Mouse (Mus musculus) limb, embryonic 10.5 days (tissue): ENCODE data around the gene Olfr1019. TPM values are rescaled to one million over a fixed set of nuclear protein-coding genes. Genes with fewer than 3 reads are reported as not detected.

Experiments
- DNase-seq: peaks from one replicate; pipeline ENCODE4 v3.0.0-alpha.2; 2017; ENCODE audit warnings: low spot score
- H3K27ac ChIP-seq: fragments of 300-500 bp; sonication (generic); 2 replicates; pipeline ENCODE4 v1.5.1; 2016; ENCODE audit warnings: mild to moderate bottlenecking
- H3K27me3 ChIP-seq: fragments of 300-500 bp; sonication (generic); 2 replicates; pipeline ENCODE4 v1.6.1; 2016; ENCODE audit warnings: low read depth, mild to moderate bottlenecking; ENCODE audit not compliant: poor library complexity, severe bottlenecking
- H3K36me3 ChIP-seq: fragments of 300-500 bp; sonication (generic); 2 replicates; pipeline ENCODE4 v1.6.1; 2016; ENCODE audit warnings: mild to moderate bottlenecking, moderate library complexity
- H3K4me1 ChIP-seq: fragments of 300-500 bp; sonication (generic); 2 replicates; pipeline ENCODE4 v1.6.1; 2016
- H3K4me3 ChIP-seq: fragments of 300-500 bp; sonication (generic); 2 replicates; pipeline ENCODE4 v1.5.1; 2016; ENCODE audit warnings: mild to moderate bottlenecking, moderate library complexity
- H3K9me3 ChIP-seq: fragments of 300-500 bp; sonication (generic); replicated peaks from 2 replicates; pipeline ENCODE4 v1.6.1; 2016; ENCODE audit warnings: mild to moderate bottlenecking
- WGBS: fragments of 180-500 bp; shearing (Covaris S2); methylation state at CpG from one replicate; pipeline ENCODE4 v1.1.7; 2016; 5-methylcytosine and 5-hydroxymethylcytosine counted together
- polyA plus RNA-seq: library from polyadenylated mRNA; unstranded; fragments of >200 nt; fragmentation: Nextera tagmentation; extraction: Ambion mirVana; gene quantifications from 2 replicates; pipeline ENCODE4 v1.2.1, GENCODE M21; 2016

The Olfr1019 gene
- not detected in 2 replicates for polyA plus RNA-seq

- H3K4me1 ChIP-seq, result no peaks in the 10 kb centered on the region
- no peak for DNase-seq
- H3K27ac ChIP-seq, result no peak within 1 kb of the TSS
- no peaks in the 10 kb centered on the region for H3K36me3 ChIP-seq
- H3K27me3 ChIP-seq, result no peaks in the 10 kb centered on the region
- no peak within 1 kb of the TSS for H3K4me3 ChIP-seq
- H3K9me3 ChIP-seq, result no peaks in the 10 kb centered on the region
Observed at GRCm38 (mm10) chr2:85845383-85845782, at the start of gene Olfr1019. Gene Olfr1019, minus strand, starts transcription at chr2:85845483.

DNA sequence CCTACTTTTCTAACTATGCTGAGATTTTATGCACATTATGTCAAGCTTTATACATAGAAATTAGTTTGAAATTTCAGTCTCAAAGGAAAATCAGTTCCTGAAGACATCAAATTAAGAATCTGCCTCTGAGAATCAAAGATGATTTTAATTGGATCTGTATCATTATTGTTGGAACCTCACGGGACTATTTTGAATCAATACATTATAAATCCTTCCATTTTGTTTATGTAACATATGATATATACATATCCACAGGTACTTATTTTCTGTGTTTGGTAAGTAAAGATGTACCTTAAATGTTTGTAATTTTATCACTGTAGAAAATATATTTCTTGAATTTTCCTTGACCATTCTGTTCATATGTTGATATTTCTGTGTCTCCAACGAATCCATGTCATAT lies 40.1 kb upstream of the Olfr1019 start, which contains the start of gene Olfr1023:
Gene Olfr1023, plus strand, starts transcription at position 301 of the 400 bp plus-strand sequence.
- no peak for DNase-seq
- Histone ChIP-seq H3K36me3 (no peaks in the 10 kb centered on the region), H3K4me1 (no peaks in the 10 kb centered on the region), H3K9me3 (no peaks in the 10 kb centered on the region), H3K27ac (no peak within 1 kb of the TSS), H3K4me3 (no peak within 1 kb of the TSS), H3K27me3 (no peaks in the 10 kb centered on the region)
- WGBS, result 85% methylated on average over 2 of the region's 2 CpGs

- Histone ChIP-seq H3K27ac (no peak within 1 kb of the TSS), H3K36me3 (no peaks in the 10 kb centered on the region), H3K9me3 (no peaks in the 10 kb centered on the region), H3K4me3 (no peak within 1 kb of the TSS), H3K4me1 (no peaks in the 10 kb centered on the region), H3K27me3 (no peaks in the 10 kb centered on the region)
- DNase-seq, result no peak
- 66% methylated on average over 2 of the region's 2 CpGs for WGBS
Observed at GRCm38 (mm10) chr2:85868294-85868693, 23.0 kb upstream of the Olfr1019 start, which contains the start of gene Olfr1022. Gene Olfr1022, plus strand, starts transcription at chr2:85868594.

DNA sequence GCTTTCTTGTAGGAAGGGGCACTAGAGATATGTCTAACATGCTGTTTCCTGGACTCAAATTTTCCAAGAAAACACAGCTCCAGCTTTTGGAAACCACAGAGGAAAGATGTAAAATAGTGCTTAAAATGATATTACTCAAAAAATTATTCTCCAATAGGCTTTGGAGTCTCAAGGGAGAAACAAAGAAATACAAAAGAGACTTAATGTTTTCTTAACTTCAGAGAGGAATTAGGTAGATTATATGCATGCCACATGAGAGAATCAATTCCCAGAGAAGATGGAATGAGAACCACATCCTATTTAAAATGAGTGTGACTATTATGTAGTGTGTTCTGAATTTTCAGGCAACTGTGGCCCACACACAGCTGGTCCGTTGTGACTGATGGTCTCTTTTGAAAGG lies 1.4 kb upstream of the Olfr1019 start, which contains the start of gene Olfr1020:
Gene Olfr1020, plus strand, starts transcription at position 301 of the 400 bp plus-strand sequence.
- Histone ChIP-seq H3K27me3 (no peaks in the 10 kb centered on the region), H3K36me3 (no peaks in the 10 kb centered on the region), H3K27ac (no peak within 1 kb of the TSS), H3K4me1 (no peaks in the 10 kb centered on the region), H3K9me3 (no peaks in the 10 kb centered on the region), H3K4me3 (no peak within 1 kb of the TSS)
- 93% methylated on average over 1 of the region's 1 CpGs for WGBS
- no peak for DNase-seq

- Histone ChIP-seq H3K4me3 (no peak within 1 kb of the TSS), H3K27me3 (no peaks in the 10 kb centered on the region)
- no peak for DNase-seq
Observed at GRCm38 (mm10) chr2:85818179-85818578, 27.1 kb downstream of the Olfr1019 start, which contains the start of gene Olfr1018. Gene Olfr1018, plus strand, starts transcription at chr2:85818479.

DNA sequence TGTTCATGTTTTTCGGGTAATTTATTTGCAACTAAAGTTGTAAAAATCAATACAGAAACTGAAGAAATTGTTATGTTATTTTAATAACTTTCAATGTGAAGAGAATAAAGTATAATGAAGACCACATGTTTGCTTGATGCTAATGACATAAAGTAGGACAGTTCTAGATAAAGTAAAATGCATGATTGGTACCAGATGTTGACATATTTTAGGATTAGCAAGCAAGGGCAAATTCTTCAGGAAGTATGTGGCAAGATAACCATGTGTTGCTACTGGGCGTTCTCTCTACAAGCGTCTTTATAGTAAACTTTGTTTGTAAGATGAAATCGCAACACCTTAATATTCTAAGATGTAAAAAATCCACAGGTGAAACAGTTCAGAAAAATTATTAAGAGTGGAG lies 40.8 kb downstream of the Olfr1019 start:
- Histone ChIP-seq H3K9me3 (no peaks in the 10 kb centered on the region), H3K27me3 (no peaks in the 10 kb centered on the region), H3K4me3 (no peak overlapping the region), H3K4me1 (no peaks in the 10 kb centered on the region), H3K36me3 (no peaks in the 10 kb centered on the region), H3K27ac (no peak overlapping the region)
- 70% methylated on average over 4 of the region's 4 CpGs for whole genome bisulfite sequencing
- no peak for DNase-seq

More at GRCm38 (mm10) chr2:85818179-85818578, 27.1 kb downstream of the Olfr1019 start, which contains the start of gene Olfr1018:
- H3K27ac ChIP-seq, result no peak within 1 kb of the TSS
- H3K9me3 ChIP-seq, result no peaks in the 10 kb centered on the region
- no peaks in the 10 kb centered on the region for H3K36me3 ChIP-seq
- H3K4me1 ChIP-seq, result no peaks in the 10 kb centered on the region

GRCm38 (mm10) chr2:85802444-85802843 lies 42.8 kb downstream of the Olfr1019 start, which contains the start of gene Olfr1016:
Gene Olfr1016, minus strand, starts transcription at chr2:85802544.
- H3K27ac ChIP-seq, result no peak within 1 kb of the TSS
- no peaks in the 10 kb centered on the region for H3K27me3 ChIP-seq
- 90% methylated on average over 2 of the region's 2 CpGs for WGBS
- no peaks in the 10 kb centered on the region for H3K9me3 ChIP-seq
- no peak within 1 kb of the TSS for H3K4me3 ChIP-seq
- no peak for DNase-seq
- no peaks in the 10 kb centered on the region for H3K36me3 ChIP-seq
- H3K4me1 ChIP-seq, result no peaks in the 10 kb centered on the region

- no peaks in the 10 kb centered on the region for H3K36me3 ChIP-seq
- H3K27me3 ChIP-seq, result no peaks in the 10 kb centered on the region
- no peaks in the 10 kb centered on the region for H3K9me3 ChIP-seq
- no peak for DNase-seq
- no peak overlapping the region for H3K4me3 ChIP-seq
- 70% methylated on average over 2 of the region's 2 CpGs for WGBS
- no peaks in the 10 kb centered on the region for H3K4me1 ChIP-seq
- no peak overlapping the region for H3K27ac ChIP-seq
Observed at GRCm38 (mm10) chr2:85792331-85792730, 53.0 kb downstream of the Olfr1019 start.

Other genes with a start within 250 kb of the Olfr1019 start
- gene Olfr1000, start 233.6 kb downstream of the Olfr1019 start, polyA plus RNA-seq, result not detected in 2 replicates
- not detected in 2 replicates for gene Olfr1002, start 194.8 kb downstream of the Olfr1019 start, polyA plus RNA-seq
- gene Olfr154, start 181.0 kb downstream of the Olfr1019 start, polyA plus RNA-seq, result not detected in 2 replicates
- gene Olfr1006, start 166.7 kb downstream of the Olfr1019 start, polyA plus RNA-seq, result not detected in 2 replicates
- gene Olfr1008, start 156.1 kb downstream of the Olfr1019 start, polyA plus RNA-seq, result not detected in 2 replicates
- gene Olfr1009, start 130.1 kb downstream of the Olfr1019 start, polyA plus RNA-seq, result not detected in 2 replicates
- not detected in 2 replicates for gene Olfr1012, start 82.7 kb downstream of the Olfr1019 start, polyA plus RNA-seq
- gene Olfr1013, start 78.4 kb downstream of the Olfr1019 start, polyA plus RNA-seq, result not detected in 2 replicates
- not detected in 2 replicates for gene Olfr1014, start 72.8 kb downstream of the Olfr1019 start, polyA plus RNA-seq
- not detected in 2 replicates for gene Olfr1015, start 63.5 kb downstream of the Olfr1019 start, polyA plus RNA-seq
- gene Olfr1016, start 42.9 kb downstream of the Olfr1019 start, polyA plus RNA-seq, result not detected in 2 replicates
- not detected in 2 replicates for gene Olfr1018, start 27.0 kb downstream of the Olfr1019 start, polyA plus RNA-seq
- not detected in 2 replicates for gene Olfr1020, start 1.5 kb upstream of the Olfr1019 start, polyA plus RNA-seq
- gene Olfr1022, start 23.1 kb upstream of the Olfr1019 start, polyA plus RNA-seq, result not detected in 2 replicates
- not detected in 2 replicates for gene Olfr1023, start 40.2 kb upstream of the Olfr1019 start, polyA plus RNA-seq
- not detected in 2 replicates for gene Olfr1024, start 59.6 kb upstream of the Olfr1019 start, polyA plus RNA-seq
- gene Olfr1025-ps1, start 69.7 kb upstream of the Olfr1019 start, polyA plus RNA-seq, result not detected in 2 replicates
- not detected in 2 replicates for gene Olfr1026, start 76.1 kb upstream of the Olfr1019 start, polyA plus RNA-seq
- gene Olfr1028, start 105.0 kb upstream of the Olfr1019 start, polyA plus RNA-seq, result not detected in 2 replicates
- not detected in 2 replicates for gene Olfr1029, start 128.4 kb upstream of the Olfr1019 start, polyA plus RNA-seq
- gene Olfr1030, start 133.8 kb upstream of the Olfr1019 start, polyA plus RNA-seq, result not detected in 2 replicates
- gene Olfr1031, start 144.8 kb upstream of the Olfr1019 start, polyA plus RNA-seq, result not detected in 2 replicates
- gene Olfr1032, start 160.1 kb upstream of the Olfr1019 start, polyA plus RNA-seq, result not detected in 2 replicates
- not detected in 2 replicates for gene Olfr1033, start 175.2 kb upstream of the Olfr1019 start, polyA plus RNA-seq
- gene Olfr1034, start 200.4 kb upstream of the Olfr1019 start, polyA plus RNA-seq, result not detected in 2 replicates
- not detected in 2 replicates for gene Olfr1036, start 228.5 kb upstream of the Olfr1019 start, polyA plus RNA-seq
- gene Olfr1037, start 241.9 kb upstream of the Olfr1019 start, polyA plus RNA-seq, result not detected in 2 replicates